Mouse (Mus musculus): ENCODE results near the gene Elf2.

DNA sequence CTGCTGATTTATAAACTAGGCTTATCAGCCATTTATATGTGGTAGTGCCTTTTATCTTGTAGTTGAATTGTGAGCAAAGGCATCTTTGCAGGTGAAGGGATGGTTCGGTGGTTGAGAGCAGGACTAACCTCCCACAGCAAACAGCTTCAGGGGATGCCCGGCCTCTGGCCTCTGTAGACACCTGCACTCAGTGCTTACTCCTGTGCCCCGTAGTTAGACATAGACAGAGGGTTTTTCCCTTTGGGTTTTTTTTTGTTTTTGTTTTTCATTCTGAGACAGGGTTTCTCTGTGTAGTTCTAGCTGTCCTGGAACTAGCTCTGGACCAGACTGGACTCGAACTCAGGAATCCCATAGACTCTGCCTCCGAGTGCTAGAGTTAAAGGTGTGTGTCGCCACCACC, 91.9 kb downstream of the Elf2 start:
- TF ChIP-seq CTCF (conservative IDR thresholded peaks at IDR 0.05; ENCODE audit: insufficient read depth, insufficient read length, low read depth, low read length) (no peak), POLR2A (IDR thresholded peaks at IDR 0.05; ENCODE audit: low read depth, low read length) (no peak)
